Mouse (Mus musculus): ENCODE measurements at regions not wholly inside any gene's neighbourhood (a gene's known extent, or its start where the extent isn't known, plus 50 kb on each side); places are given as distances from the start of the nearest gene placed in this dataset.
"Not testable (repeated sequence)": the region's sequence is repeated elsewhere in the genome, so short reads cannot be mapped to it uniquely, and the experiment has no call there.

DNA sequence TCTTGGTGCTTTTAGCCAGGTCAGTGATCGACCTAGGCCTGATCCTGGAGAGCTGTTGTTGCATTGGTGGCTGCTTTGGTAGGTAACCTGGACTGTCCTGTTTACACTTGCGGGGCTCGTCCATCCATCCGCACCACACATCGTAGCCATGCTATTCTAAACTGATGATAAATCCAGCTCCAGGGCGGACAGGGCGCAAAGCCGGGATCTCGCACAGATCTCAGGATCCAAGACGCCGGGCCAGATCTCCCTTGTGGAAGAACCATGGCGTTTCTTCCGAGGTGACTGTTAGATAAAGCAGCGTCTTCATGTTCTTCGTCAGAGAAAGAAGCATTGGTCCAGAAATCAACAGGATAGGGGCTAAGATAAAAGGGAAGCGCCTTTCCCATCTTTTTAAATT is 115.6 kb downstream of the Sec16b start:
- DNase-seq (ENCODE audit: low spot score in 2 of 2) = not testable (repeated sequence)

- DNase-seq (ENCODE audit: low spot score in 2 of 2) = no peak
Measured at GRCm38 (mm10) chr1:157632586-157632985, 126.1 kb downstream of the Sec16b start.

- no peak for DNase-seq (ENCODE audit: low spot score in 2 of 2)
Measured at GRCm38 (mm10) chr1:157633470-157633869, 126.9 kb downstream of the Sec16b start.

- no peak for DNase-seq (ENCODE audit: low spot score in 2 of 2)
Measured at GRCm38 (mm10) chr1:157635776-157636175, 129.2 kb downstream of the Sec16b start.

DNA sequence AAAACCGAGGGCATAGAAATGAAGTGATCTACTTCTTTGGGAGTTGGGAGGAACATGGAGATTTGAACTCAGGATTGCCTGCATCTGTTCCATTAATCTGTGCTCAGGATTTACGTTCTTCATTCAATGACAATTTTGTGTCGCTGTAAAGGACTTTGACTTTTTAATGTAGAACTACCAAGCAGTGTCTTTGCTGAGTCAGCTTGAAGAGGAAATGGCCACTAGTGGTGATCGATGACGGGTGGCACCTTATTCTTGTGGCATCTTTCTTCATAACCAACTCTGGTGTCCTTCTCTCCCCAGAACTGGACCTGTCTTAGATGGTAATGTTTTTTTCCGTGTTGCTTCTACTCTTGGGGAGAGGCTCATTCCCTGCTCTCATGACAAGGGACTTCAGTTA is 137.0 kb downstream of the Sec16b start:
- no peak for DNase-seq (ENCODE audit: low spot score in 2 of 2)

- DNase-seq (ENCODE audit: low spot score in 2 of 2) = no peak
Measured at GRCm38 (mm10) chr1:157645682-157646421, 139.3 kb downstream of the Sec16b start.

GRCm38 (mm10) chr1:157655446-157655845 is 148.9 kb downstream of the Sec16b start:
- DNase-seq (ENCODE audit: low spot score in 2 of 2) = peak in 1 of 2 experiments; percentile 76

DNA sequence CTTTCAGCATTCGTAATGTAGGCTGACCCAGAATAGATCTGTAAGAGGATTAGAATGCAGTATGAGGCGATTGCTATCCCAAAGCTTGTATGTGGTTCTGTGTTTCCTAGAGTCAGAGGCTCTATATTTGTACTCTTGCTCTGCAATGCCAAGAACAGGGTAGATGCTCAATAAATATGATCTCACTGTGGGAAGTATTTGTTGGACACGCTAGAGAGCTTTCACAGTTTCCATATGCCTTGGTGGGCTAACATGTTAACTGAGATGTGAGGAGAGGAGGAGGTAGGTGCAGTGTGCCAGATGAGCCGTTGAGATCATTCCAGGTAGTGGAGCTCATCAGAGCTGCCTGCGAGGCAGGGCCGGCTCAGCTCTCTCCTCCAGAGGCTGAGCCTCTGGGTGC is 163.1 kb downstream of the Sec16b start:
- DNase-seq (ENCODE audit: low spot score in 2 of 2) = peak in 1 of 2 experiments; percentile 44

GRCm38 (mm10) chr1:157684356-157684755 is 177.8 kb downstream of the Sec16b start:
- DNase-seq (ENCODE audit: low spot score in 2 of 2) = no peak

GRCm38 (mm10) chr1:157695198-157695597 is 188.7 kb downstream of the Sec16b start:
- DNase-seq (ENCODE audit: low spot score in 2 of 2) = no peak

DNA sequence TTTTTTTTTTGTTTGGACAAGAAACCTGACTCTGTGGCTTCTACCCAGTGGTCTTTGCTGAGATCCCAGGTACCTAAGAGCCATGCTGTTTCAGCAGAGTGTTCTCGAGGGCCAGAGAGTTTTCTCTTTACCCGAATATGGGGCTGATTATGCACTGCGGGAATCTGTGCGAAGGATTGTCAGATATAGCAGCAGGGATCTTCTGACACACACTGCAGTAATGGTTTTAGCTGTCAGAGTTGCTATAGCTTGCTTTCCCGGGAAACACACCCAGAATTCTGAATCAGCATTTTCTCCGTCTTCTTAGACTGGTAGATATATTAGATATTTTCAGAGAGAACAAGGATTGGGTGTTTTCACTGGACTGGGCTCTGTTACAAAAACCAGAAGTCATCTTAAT is 197.1 kb downstream of the Sec16b start:
- DNase-seq (ENCODE audit: low spot score in 2 of 2) = no peak

GRCm38 (mm10) chr1:157705364-157705763 is 198.8 kb downstream of the Sec16b start:
- no peak for DNase-seq (ENCODE audit: low spot score in 2 of 2)

DNA sequence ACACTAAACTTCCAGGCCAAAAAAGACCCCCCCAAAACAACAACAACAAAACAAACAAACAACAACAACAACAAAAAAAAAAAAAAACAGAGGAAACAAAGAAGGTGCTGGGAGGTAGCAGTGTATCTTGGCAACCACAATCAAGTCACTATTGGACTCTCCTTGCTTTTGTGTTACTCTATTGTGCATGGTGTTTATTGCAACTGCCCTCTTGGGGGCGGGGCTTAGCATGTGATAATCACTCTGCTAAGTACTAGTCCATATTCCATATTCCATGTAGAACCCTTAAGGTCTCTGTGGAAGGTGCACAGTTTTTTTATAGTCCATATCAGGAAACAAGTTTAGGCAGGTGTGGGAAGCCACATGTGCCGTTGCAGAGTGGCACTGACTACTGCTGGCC is 200.7 kb downstream of the Sec16b start:
- no peak for DNase-seq (ENCODE audit: low spot score in 2 of 2)

DNA sequence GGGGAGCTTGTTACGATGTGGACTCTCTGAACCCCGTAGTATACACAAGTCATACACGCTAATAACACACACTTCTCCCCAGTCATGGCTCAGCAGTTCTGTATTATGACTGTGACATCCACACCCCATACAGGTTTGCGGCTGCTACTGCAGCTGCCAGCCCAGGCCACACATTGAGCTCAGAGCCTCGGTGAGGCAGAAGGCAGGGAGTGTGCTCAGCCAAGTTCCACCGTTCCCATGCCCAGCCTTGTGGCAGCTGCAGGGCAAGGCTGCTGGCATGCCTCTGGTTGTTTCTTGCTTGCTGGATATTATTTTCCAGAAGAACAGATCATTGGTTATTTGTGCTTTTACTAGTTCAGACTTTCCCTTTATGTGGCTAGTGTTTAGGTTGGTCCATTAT is 202.6 kb downstream of the Sec16b start:
- DNase-seq (ENCODE audit: low spot score in 2 of 2) = no peak

DNA sequence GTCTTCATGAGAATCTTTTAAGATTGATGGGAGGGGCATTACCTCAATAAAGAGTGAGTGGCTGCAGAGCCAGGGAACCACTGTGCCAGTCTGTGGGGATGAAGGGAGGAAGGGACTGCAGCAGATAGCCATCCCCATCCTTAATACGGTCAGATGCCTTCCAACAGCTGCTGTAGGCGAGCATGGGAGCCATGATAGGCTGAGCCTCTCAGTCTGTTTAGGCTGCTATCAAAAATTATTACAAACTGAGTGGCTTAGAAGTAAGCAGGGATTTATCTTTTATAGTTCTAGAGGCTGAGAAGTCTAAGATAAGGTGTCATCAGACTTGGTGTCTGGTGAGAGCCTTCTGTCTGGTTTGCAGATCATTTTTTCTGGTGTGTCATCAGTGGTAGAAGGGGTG is 204.3 kb downstream of the Sec16b start:
- DNase-seq (ENCODE audit: low spot score in 2 of 2) = no peak

- DNase-seq (ENCODE audit: low spot score in 2 of 2) = no peak
Measured at GRCm38 (mm10) chr1:157712519-157712918, 206.0 kb downstream of the Sec16b start.

DNA sequence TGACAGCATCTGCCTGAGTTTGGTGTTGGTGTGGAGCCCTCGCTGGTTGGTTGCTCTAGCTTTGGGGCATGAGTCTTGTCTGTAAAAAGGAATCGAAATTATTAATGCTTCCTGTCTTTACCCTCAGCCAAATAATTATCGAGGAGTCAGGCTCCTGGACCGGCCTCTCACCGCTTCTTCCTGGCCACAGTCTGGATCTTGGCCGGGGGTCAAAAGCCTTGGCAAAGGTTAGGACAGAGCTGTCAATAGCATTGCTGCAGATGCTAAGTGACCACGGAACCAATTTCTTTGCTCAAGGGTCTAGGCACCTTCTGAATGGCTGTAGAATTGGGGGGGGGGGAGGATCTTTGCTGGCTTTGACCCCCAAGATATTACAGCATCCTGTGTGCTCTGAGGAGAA is 207.3 kb downstream of the Sec16b start:
- DNase-seq (ENCODE audit: low spot score in 2 of 2) = no peak

- DNase-seq (ENCODE audit: low spot score in 2 of 2) = no peak
Measured at GRCm38 (mm10) chr1:157715632-157716031, 209.1 kb downstream of the Sec16b start.

- no peak for DNase-seq (ENCODE audit: low spot score in 2 of 2)
Measured at GRCm38 (mm10) chr1:157717131-157717530, 210.6 kb downstream of the Sec16b start.

DNA sequence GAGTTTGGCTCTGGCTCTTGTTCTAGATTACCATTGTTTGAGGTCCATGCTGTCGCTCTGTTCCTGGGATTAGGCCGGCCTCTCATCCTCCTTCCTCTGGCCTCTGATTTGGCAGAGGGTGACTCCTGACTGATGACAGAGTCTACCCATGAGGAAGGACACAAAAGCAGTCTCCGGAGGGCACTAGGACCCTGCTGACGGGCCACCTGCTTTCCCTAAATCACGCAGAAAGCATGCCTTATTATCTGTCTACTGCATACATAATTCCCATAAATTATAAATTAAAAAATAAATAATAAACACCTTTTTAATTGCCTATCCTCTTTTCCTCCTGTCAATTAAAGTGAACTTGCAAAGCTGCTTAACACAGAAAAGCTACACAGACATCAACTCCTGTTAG is 215.4 kb downstream of the Sec16b start:
- DNase-seq (ENCODE audit: low spot score in 2 of 2) = no peak

DNA sequence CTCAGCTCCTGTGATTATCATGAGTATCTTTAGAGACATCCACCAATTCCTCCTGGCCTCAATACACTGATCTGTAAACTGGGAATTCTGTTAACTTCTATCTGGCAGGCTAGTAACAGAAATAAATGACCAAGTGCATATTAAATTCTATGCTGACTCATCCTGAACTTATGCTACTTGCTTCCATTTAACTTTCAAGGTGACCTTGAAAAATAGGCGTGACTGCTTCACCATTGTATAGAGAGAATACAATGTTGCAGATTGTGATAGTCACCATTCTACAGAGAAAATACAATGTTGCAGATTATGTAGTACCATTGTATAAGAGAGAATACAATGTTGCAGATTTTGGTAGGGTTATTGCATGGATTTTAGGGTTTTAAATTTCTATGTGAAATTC is 224.6 kb downstream of the Sec16b start:
- DNase-seq (ENCODE audit: low spot score in 2 of 2) = no peak

DNA sequence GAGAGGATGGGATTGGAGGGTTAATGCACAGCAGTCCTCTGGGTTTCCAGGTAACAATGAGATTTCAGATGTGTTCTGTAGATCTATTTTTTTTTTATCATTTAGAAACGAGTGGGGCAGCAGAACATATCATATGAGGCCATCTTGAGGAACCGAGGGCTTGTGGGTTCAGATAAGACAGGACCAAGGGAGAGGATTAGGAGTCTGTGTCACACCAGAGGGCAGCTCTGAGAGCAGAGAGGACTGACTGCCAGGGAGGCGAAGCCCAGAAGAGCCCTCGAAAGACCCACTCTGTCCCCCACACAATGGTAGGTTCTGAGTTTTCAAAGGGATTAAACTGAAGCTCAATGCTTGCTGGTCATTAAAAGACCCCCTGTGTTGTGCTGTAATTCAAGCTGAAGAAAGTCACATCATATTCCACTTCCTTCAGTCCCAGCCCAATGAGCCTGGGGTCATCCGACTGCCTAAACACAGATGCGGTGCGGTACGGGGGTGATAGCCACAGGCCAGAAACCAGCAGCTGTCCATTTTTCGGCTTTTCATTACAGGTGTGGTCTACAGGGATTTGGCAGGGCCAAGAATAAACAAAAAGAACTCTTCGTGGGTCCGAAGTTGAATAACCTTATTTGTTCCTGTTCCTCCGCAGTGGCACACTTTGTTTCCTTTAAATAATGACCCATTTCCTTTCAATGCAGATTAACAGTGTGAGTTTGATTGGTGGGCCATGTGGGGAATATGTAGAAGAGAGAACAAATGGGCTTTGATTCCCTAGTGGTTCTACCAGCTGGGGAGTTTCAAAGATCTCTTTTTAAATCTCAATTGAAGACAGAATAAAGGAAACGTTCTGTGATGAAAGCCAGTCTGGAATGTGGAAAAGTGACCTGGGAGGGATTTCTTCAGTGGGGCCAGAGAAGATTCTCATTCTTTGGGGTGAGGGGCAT is 234.5 kb downstream of the Sec16b start:
- no peak for DNase-seq (ENCODE audit: low spot score in 2 of 2)

- DNase-seq (ENCODE audit: low spot score in 2 of 2) = peak in 1 of 2 experiments; percentile 39
Measured at GRCm38 (mm10) chr1:157745611-157746010, 239.1 kb downstream of the Sec16b start.

Measured in left cerebral cortex, adult 8-10 months (tissue).